Mouse (Mus musculus) hindbrain, embryonic 15.5 days (tissue): ENCODE measurements around the gene Dck. TPM values are rescaled to one million over a fixed set of nuclear protein-coding genes. Genes with fewer than 3 reads are reported as not detected.

Experiments used
- ATAC-seq: fragments of 200-750 bp; cut with Nextera tagmentation; 2 replicates; pipeline ENCODE4 v1.8.0; 2017; ENCODE audit warnings: low read depth, moderate number of reproducible peaks, moderate TSS enrichment; ENCODE audit not compliant: low FRiP score
- H3K27ac ChIP-seq: fragments of 300-500 bp; sonication (generic); replicated peaks from 2 replicates; pipeline ENCODE4 v1.5.1; 2015; ENCODE audit warnings: mild to moderate bottlenecking, inconsistent platforms
- H3K27me3 ChIP-seq: fragments of 300-500 bp; sonication (generic); 2 replicates; pipeline ENCODE4 v1.6.1; 2015; ENCODE audit warnings: control low read depth, inconsistent platforms
- H3K36me3 ChIP-seq: fragments of 300-500 bp; sonication (generic); 2 replicates; pipeline ENCODE4 v1.6.1; 2015; ENCODE audit warnings: control low read depth, inconsistent platforms
- H3K4me1 ChIP-seq: fragments of 300-500 bp; sonication (generic); replicated peaks from 2 replicates; pipeline ENCODE4 v1.6.1; 2015; ENCODE audit warnings: control low read depth, inconsistent platforms
- H3K4me2 ChIP-seq: fragments of 300-500 bp; sonication (generic); 2 replicates; pipeline ENCODE4 v1.6.1; 2015; ENCODE audit warnings: moderate library complexity, mild to moderate bottlenecking, inconsistent platforms
- H3K4me3 ChIP-seq: fragments of 300-500 bp; sonication (generic); 2 replicates; pipeline ENCODE4 v1.5.1; 2015; ENCODE audit warnings: mild to moderate bottlenecking, inconsistent platforms
- H3K9ac ChIP-seq: fragments of 300-500 bp; sonication (generic); 2 replicates; pipeline ENCODE4 v1.6.1; 2015; ENCODE audit warnings: inconsistent platforms
- H3K9me3 ChIP-seq: fragments of 300-500 bp; sonication (generic); 2 replicates; pipeline ENCODE4 v1.6.1; 2016; ENCODE audit warnings: control low read depth, inconsistent platforms
- WGBS: fragments of 180-500 bp; shearing (Covaris S2); methylation state at CpG from one replicate; pipeline ENCODE4 v1.1.7; 2015; 5-methylcytosine and 5-hydroxymethylcytosine counted together
- polyA plus RNA-seq: library from polyadenylated mRNA; unstranded; fragments of >200 nt; fragmentation: Nextera tagmentation; extraction: Ambion mirVana; gene quantifications from 2 replicates; pipeline ENCODE4 v1.2.1, GENCODE M21; 2015

The Dck gene
- polyA plus RNA-seq, 1 experiment from 2014 or later = 46.9 TPM

GRCm38 (mm10) chr5:88831935-88832334 is 67.1 kb downstream of the Dck start:
- Histone ChIP-seq H3K4me2 (no peak overlapping the region), H3K4me1 (no peaks in the 10 kb centered on the region), H3K27ac (no peak overlapping the region), H3K27me3 (no peaks in the 10 kb centered on the region), H3K9ac (no peak overlapping the region), H3K36me3 (no peaks in the 10 kb centered on the region), H3K4me3 (no peak overlapping the region), H3K9me3 (no peaks in the 10 kb centered on the region)
- WGBS = 87% methylated on average over 3 of the region's 3 CpGs
- ATAC-seq = no peak

Other genes with a start within 250 kb of the Dck start
- 0.29 and 0.30 TPM in 2 replicates for gene Jchain, start 237.1 kb upstream of the Dck start, polyA plus RNA-seq
- gene Utp3, start 210.5 kb upstream of the Dck start, polyA plus RNA-seq = 43.8 and 44.6 TPM in 2 replicates
- gene Rufy3, start 200.0 kb upstream of the Dck start, polyA plus RNA-seq = 259 and 269 TPM in 2 replicates
- 60.4 and 61.7 TPM in 2 replicates for gene Grsf1, start 88.8 kb upstream of the Dck start, polyA plus RNA-seq
- gene Mob1b, start 44.1 kb upstream of the Dck start, polyA plus RNA-seq = 8.9 and 9.2 TPM in 2 replicates
- 13.4 and 14.3 TPM in 2 replicates for gene Slc4a4, start 121.8 kb downstream of the Dck start, polyA plus RNA-seq